Mouse (Mus musculus): ENCODE data around the gene B3galt6. TPM values are rescaled to one million over a fixed set of nuclear protein-coding genes. Genes with fewer than 3 reads are reported as not detected.

B3galt6 gene
- total and polyA plus RNA-seq, 3 experiments, result 3.4 to 11.3 (median 8.6) TPM

GRCm38 (mm10) chr4:155981436-155982082, 10.9 kb downstream of the B3galt6 start:
- no peak overlapping the region for H3K27ac ChIP-seq (ENCODE audit: insufficient read depth, low read depth)
- peaks cover 5% of the 10 kb centered on the region for H3K9me3 ChIP-seq (replicated peaks; ENCODE audit: low read length)
- no peaks in the 10 kb centered on the region for H3K79me2 ChIP-seq (replicated peaks; ENCODE audit: control insufficient read depth, extremely low read depth, insufficient read depth, poor library complexity, severe bottlenecking)
- no peak for DNase-seq (ENCODE audit: extremely low read depth)
- dilution Hi-C loops (cut with MboI; ENCODE audit: extremely low pct_ligation_motif_present, extremely low pct_unique_long_range_greater_than_20kb, low sequenced_read_pairs), result no loop called here
- no peaks in the 10 kb centered on the region for H3K36me3 ChIP-seq (replicated peaks in 1 of 2; ENCODE audit: control insufficient read depth in 1 of 2, insufficient read depth in 1 of 2, low read length in 1 of 2)
- H3K4me1 ChIP-seq (ENCODE audit: control insufficient read depth in 1 of 2, insufficient read depth in 2 of 2), result no peaks in the 10 kb centered on the region
- in situ Hi-C loops (cut with MboI; ENCODE audit: low pct_ligation_motif_present, low pct_unique_long_range_greater_than_20kb, low sequenced_read_pairs), result loop anchor here (5.0 kb wide), 1 partner anchor 51 kb away; no protein-coding TSS in a partner anchor
- H3K4me3 ChIP-seq (replicated peaks in 1 of 3; ENCODE audit: low read depth in 2 of 3, low read length in 2 of 3, poor library complexity in 1 of 3), result no peak overlapping the region
- no peak overlapping the region for H3K4me2 ChIP-seq (ENCODE audit: insufficient read depth, low read depth, poor library complexity, severe bottlenecking)
- peaks cover 3% of the 10 kb centered on the region for H3K27me3 ChIP-seq (replicated peaks)
- no peak overlapping the region for H3K9ac ChIP-seq (ENCODE audit: insufficient read depth, low read depth)
- TF ChIP-seq ZMIZ1 (IDR thresholded peaks at IDR 0.05; ENCODE audit: low read depth, low read length) (no peak), ZKSCAN1 (IDR thresholded peaks at IDR 0.05; ENCODE audit: borderline replicate concordance, low read depth, low read length) (no peak), ZNF384 (IDR thresholded peaks at IDR 0.05; ENCODE audit: low read depth, low read length) (no peak), JUN (IDR thresholded peaks at IDR 0.05; ENCODE audit: insufficient read depth, low read depth, low read length) (no peak), MXI1 (IDR thresholded peaks at IDR 0.05; ENCODE audit: low read depth, low read length) (no peak), NRF1 (IDR thresholded peaks at IDR 0.05; ENCODE audit: low read depth, low read length) (no peak), USF1 (IDR thresholded peaks at IDR 0.05; ENCODE audit: low read depth, low read length) (no peak), SIN3A (IDR thresholded peaks at IDR 0.05; ENCODE audit: low read length) (no peak), ETS1 (conservative IDR thresholded peaks at IDR 0.05; ENCODE audit: low read depth, low read length) (no peak), ZC3H11A (IDR thresholded peaks at IDR 0.05; ENCODE audit: low read depth, low read length) (no peak), POLR2AphosphoS2 (IDR thresholded peaks at IDR 0.05; ENCODE audit: low read depth, low read length) (no peak), RCOR1 (conservative IDR thresholded peaks at IDR 0.05; ENCODE audit: low read depth, low read length) (no peak), CHD2 (IDR thresholded peaks at IDR 0.05; ENCODE audit: low read length) (no peak), MAFK (IDR thresholded peaks at IDR 0.05; ENCODE audit: insufficient replicate concordance, low read length) (no peak), CTCF (conservative IDR thresholded peaks at IDR 0.05 in 1 of 2, IDR thresholded peaks at IDR 0.05 in 1 of 2; ENCODE audit: low read depth in 2 of 2, low read length in 2 of 2) (no peak), CHD1 (IDR thresholded peaks at IDR 0.05; ENCODE audit: low read depth, low read length) (no peak), MYC (IDR thresholded peaks at IDR 0.05; ENCODE audit: low read depth, low read length) (no peak), RAD21 (IDR thresholded peaks at IDR 0.05; ENCODE audit: low read depth, low read length) (no peak), POLR2A (IDR thresholded peaks at IDR 0.05; ENCODE audit: low read depth, low read length) (no peak)

DNA sequence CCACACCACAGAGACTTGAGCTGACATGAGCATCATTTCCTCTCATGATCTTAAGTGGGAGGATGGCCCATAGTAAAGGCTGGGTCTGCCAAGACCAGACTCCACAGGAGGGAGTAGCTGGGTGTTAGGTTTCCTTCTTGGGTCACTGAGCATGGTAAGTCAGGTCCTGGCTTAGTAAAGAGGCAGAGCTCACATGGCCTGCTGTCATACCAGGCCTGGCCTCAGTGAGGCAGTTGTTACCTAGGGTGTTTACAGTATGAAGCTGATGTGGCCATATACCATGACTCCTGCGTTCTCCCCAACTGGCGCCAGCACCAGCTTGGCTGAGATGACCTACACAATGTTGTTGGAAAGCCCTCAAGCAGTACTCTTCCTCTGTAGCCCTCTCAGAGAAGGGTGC, 19.2 kb downstream of the B3galt6 start:
- Histone ChIP-seq H3K9me3 (replicated peaks; ENCODE audit: low read length) (peaks cover 5% of the 10 kb centered on the region), H3K27me3 (replicated peaks) (no peaks in the 10 kb centered on the region), H3K79me2 (replicated peaks; ENCODE audit: control insufficient read depth, extremely low read depth, insufficient read depth, poor library complexity, severe bottlenecking) (no peaks in the 10 kb centered on the region), H3K4me2 (ENCODE audit: insufficient read depth, low read depth, poor library complexity, severe bottlenecking) (no peak overlapping the region), H3K36me3 (replicated peaks in 1 of 2; ENCODE audit: control insufficient read depth in 1 of 2, insufficient read depth in 1 of 2, low read length in 1 of 2) (peaks cover 0 to 6% of the 10 kb centered on the region in 2 experiments), H3K4me3 (replicated peaks in 1 of 3; ENCODE audit: low read depth in 2 of 3, low read length in 2 of 3, poor library complexity in 1 of 3) (no peak overlapping the region), H3K27ac (ENCODE audit: insufficient read depth, low read depth) (no peak overlapping the region), H3K4me1 (ENCODE audit: control insufficient read depth in 1 of 2, insufficient read depth in 2 of 2) (peaks cover 0 to 3% of the 10 kb centered on the region in 2 experiments; a peak in 1 of 4 replicates), H3K9ac (ENCODE audit: insufficient read depth, low read depth) (no peak overlapping the region)
- peak; percentile 21 for DNase-seq (ENCODE audit: extremely low read depth)
- dilution Hi-C loops (cut with MboI; ENCODE audit: extremely low pct_ligation_motif_present, extremely low pct_unique_long_range_greater_than_20kb, low sequenced_read_pairs) (no loop called here), in situ Hi-C loops (cut with MboI; ENCODE audit: low pct_ligation_motif_present, low pct_unique_long_range_greater_than_20kb, low sequenced_read_pairs) (no loop called here)
- TF ChIP-seq ETS1 (conservative IDR thresholded peaks at IDR 0.05; ENCODE audit: low read depth, low read length), result no peak
- peak in 1 of 2 experiments; percentile 54; a peak in 2 of 4 replicates for TF ChIP-seq CTCF (conservative IDR thresholded peaks at IDR 0.05 in 1 of 2, IDR thresholded peaks at IDR 0.05 in 1 of 2; ENCODE audit: low read depth in 2 of 2, low read length in 2 of 2)
- TF ChIP-seq NELFE (IDR thresholded peaks at IDR 0.05; ENCODE audit: low read depth, low read length), result no peak
- no peak for TF ChIP-seq ZMIZ1 (IDR thresholded peaks at IDR 0.05; ENCODE audit: low read depth, low read length)
- TF ChIP-seq E2F4 (IDR thresholded peaks at IDR 0.05; ENCODE audit: insufficient replicate concordance, low read depth, low read length), result no peak
- no peak for TF ChIP-seq MAFK (IDR thresholded peaks at IDR 0.05; ENCODE audit: insufficient replicate concordance, low read length)
- no peak for TF ChIP-seq GABPA (IDR thresholded peaks at IDR 0.05; ENCODE audit: insufficient replicate concordance, low read depth, low read length)
- no peak for TF ChIP-seq ZNF384 (IDR thresholded peaks at IDR 0.05; ENCODE audit: low read depth, low read length)
- TF ChIP-seq SIN3A (IDR thresholded peaks at IDR 0.05; ENCODE audit: low read length), result no peak
- TF ChIP-seq JUND (conservative IDR thresholded peaks at IDR 0.05; ENCODE audit: low read depth, low read length), result no peak
- TF ChIP-seq TBP (conservative IDR thresholded peaks at IDR 0.05; ENCODE audit: low read depth, low read length), result no peak
- TF ChIP-seq MAZ (IDR thresholded peaks at IDR 0.05; ENCODE audit: low read depth, low read length), result no peak
- TF ChIP-seq ZKSCAN1 (IDR thresholded peaks at IDR 0.05; ENCODE audit: borderline replicate concordance, low read depth, low read length), result no peak
- TF ChIP-seq JUN (IDR thresholded peaks at IDR 0.05; ENCODE audit: insufficient read depth, low read depth, low read length), result no peak
- no peak for TF ChIP-seq IRF4 (IDR thresholded peaks at IDR 0.05; ENCODE audit: low read depth, low read length)
- no peak for TF ChIP-seq MEF2A (IDR thresholded peaks at IDR 0.05; ENCODE audit: borderline replicate concordance, low read depth, low read length)
- TF ChIP-seq MAX (IDR thresholded peaks at IDR 0.05; ENCODE audit: low read length), result no peak
- TF ChIP-seq TCF12 (IDR thresholded peaks at IDR 0.05; ENCODE audit: low read depth, low read length), result no peak
- TF ChIP-seq ZC3H11A (IDR thresholded peaks at IDR 0.05; ENCODE audit: low read depth, low read length), result no peak
- no peak for TF ChIP-seq EP300 (IDR thresholded peaks at IDR 0.05; ENCODE audit: low read length)
- peak; percentile 58 for TF ChIP-seq RAD21 (IDR thresholded peaks at IDR 0.05; ENCODE audit: low read depth, low read length)
- TF ChIP-seq USF2 (conservative IDR thresholded peaks at IDR 0.05; ENCODE audit: low read depth, low read length), result no peak

Data from CH12.LX (cell line).